Mouse (Mus musculus): ENCODE data around the gene Hsp90ab1. TPM values are rescaled to one million over a fixed set of nuclear protein-coding genes. Genes with fewer than 3 reads are reported as not detected.

Gene Hsp90ab1
- polyA plus RNA-seq, 1 experiment from 2014 or later = 1,763 TPM

GRCm38 (mm10) chr17:45584939-45585678 lies 12.0 kb upstream of the Hsp90ab1 start:
- peak; percentile 64 for ATAC-seq
- H3K4me2 ChIP-seq = peak overlapping the region; percentile 16; the same call in 1 of the 2 replicates
- H3K27ac ChIP-seq = peak overlapping the region; percentile 7
- H3K9me3 ChIP-seq (replicated peaks) = no peaks in the 10 kb centered on the region
- H3K4me3 ChIP-seq = no peak overlapping the region
- peaks cover 14% of the 10 kb centered on the region for H3K4me1 ChIP-seq
- H3K9ac ChIP-seq = peak overlapping the region; percentile 45
- no peaks in the 10 kb centered on the region for H3K27me3 ChIP-seq
- WGBS = 32% methylated on average over 14 of the region's 14 CpGs
- H3K36me3 ChIP-seq (ENCODE audit: poor library complexity, severe bottlenecking) = peaks cover 24% of the 10 kb centered on the region

GRCm38 (mm10) chr17:45584096-45584896 lies 11.2 kb upstream of the Hsp90ab1 start:
- Histone ChIP-seq H3K4me2 (peak overlapping the region; percentile 16; the same call in 1 of the 2 replicates), H3K27me3 (no peaks in the 10 kb centered on the region), H3K36me3 (ENCODE audit: poor library complexity, severe bottlenecking) (peaks cover 16% of the 10 kb centered on the region), H3K9ac (peak overlapping the region; percentile 45), H3K4me3 (no peak overlapping the region), H3K4me1 (peaks cover 14% of the 10 kb centered on the region), H3K27ac (peak overlapping the region; percentile 7), H3K9me3 (replicated peaks) (no peaks in the 10 kb centered on the region)
- WGBS = 38% methylated on average over 12 of the region's 12 CpGs
- ATAC-seq = peak; percentile 46

DNA sequence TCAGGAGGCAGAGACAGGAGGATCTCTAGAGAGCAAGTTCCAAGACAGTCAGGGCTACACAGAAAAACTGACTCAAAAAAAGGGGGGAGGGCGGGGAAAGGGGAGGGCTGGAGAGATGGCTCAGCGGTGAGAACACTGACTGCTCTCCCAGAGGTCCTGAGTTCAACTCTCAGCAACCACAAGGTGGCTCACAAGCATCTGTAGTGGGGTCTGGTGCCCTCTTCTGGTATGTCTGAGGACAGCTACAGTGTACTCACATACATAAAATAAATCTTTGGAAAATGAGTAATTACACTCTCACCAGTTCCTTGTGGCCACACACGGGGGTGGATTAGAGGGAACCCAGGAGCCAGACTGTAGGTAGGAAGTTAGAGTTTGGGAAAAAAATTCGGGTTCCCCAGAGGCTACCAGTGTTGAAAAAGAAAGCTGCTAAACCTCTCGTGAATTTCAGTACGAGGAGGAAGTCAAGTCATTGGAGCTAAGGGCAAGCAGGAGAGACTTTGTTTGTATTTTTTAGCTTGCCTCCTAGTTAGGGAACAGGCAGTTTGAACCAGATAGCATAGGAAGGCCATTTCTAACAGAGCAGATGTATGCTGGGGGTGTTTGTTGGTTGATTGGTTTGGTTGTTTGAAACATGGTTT lies 9.8 kb upstream of the Hsp90ab1 start:
- no peak overlapping the region for H3K4me2 ChIP-seq
- peaks cover 15% of the 10 kb centered on the region for H3K36me3 ChIP-seq (ENCODE audit: poor library complexity, severe bottlenecking)
- ATAC-seq = no peak
- H3K27me3 ChIP-seq = no peaks in the 10 kb centered on the region
- WGBS = 75% methylated on average over 6 of the region's 6 CpGs
- no peak overlapping the region for H3K9ac ChIP-seq
- peaks cover 14% of the 10 kb centered on the region for H3K4me1 ChIP-seq
- no peak overlapping the region for H3K4me3 ChIP-seq
- no peaks in the 10 kb centered on the region for H3K9me3 ChIP-seq (replicated peaks)
- H3K27ac ChIP-seq = no peak overlapping the region

DNA sequence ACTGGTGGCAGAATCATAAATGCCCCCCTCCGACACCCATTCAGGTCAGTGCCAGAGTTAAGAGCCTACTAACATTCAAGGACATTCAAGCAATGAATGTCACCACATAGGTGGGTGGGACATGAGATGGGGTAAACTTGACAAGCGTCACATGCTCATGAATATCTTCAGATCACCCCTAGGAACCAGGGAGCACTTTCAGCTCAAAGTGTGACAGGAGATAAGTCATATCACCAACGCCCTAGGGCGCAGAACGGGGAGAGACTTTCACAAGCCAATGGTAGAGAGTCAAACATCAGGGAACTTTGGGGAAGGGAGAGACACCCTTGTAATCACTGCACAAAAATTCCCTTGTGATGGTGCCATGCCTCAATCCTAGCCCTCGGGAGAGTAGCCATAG lies 9.1 kb upstream of the Hsp90ab1 start:
- Histone ChIP-seq H3K36me3 (ENCODE audit: poor library complexity, severe bottlenecking) (peaks cover 11% of the 10 kb centered on the region), H3K9ac (no peak overlapping the region), H3K9me3 (replicated peaks) (no peaks in the 10 kb centered on the region), H3K27me3 (no peaks in the 10 kb centered on the region), H3K4me3 (no peak overlapping the region), H3K4me1 (peaks cover 14% of the 10 kb centered on the region), H3K27ac (no peak overlapping the region), H3K4me2 (no peak overlapping the region)
- ATAC-seq = no peak
- 93% methylated on average over 6 of the region's 6 CpGs for WGBS

DNA sequence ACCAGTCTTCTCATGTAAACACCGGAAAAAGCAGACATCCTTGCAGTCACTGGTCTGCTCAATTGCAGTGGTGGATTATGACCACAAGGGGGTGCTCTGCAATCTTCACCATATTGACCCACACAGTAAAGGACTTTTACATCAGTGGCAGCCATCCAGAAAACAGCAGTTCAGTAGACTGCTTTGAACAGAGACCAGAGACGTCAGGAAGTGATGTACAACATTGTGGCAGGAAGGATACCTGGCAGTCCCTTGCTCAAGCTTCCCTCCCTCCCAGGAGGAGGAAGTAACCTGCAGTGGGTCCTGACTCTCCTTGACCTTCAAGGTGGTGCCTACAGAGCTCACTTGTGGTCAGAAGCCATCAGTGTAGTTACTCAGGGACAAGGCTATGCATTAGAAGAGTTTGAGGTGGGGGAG lies 8.5 kb upstream of the Hsp90ab1 start:
- 14% methylated on average over 2 of the region's 2 CpGs for WGBS
- Histone ChIP-seq H3K4me3 (no peak overlapping the region), H3K4me1 (peaks cover 14% of the 10 kb centered on the region), H3K9me3 (replicated peaks) (no peaks in the 10 kb centered on the region), H3K27me3 (no peaks in the 10 kb centered on the region), H3K36me3 (ENCODE audit: poor library complexity, severe bottlenecking) (peaks cover 5% of the 10 kb centered on the region), H3K4me2 (no peak overlapping the region), H3K9ac (no peak overlapping the region), H3K27ac (no peak overlapping the region)
- peak; percentile 36; the same call in 1 of the 2 replicates for ATAC-seq

DNA sequence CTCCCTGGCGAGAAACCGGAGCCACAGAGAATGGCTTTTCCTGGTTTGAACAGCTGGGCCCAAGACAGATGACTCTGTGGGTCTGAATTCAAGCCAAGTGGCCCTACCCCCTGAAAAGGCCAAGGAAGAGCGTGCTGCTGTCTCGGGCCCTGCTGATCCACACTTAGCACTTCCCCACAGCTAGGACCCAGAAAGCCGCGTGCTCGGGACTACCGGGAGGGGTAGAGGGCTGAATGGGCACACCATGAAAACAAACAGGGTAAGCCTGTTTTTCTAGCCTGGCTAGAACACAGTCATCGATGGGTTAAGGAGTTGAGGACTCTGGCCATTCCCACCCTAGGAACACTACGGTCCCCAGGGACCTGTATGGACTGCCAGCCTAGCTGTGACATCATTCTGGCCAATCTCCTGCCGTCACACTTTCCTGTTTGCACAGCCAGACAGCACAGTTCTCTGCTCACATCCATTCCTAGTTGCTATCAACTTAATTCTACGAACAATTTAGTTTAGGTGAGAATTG lies 7.9 kb upstream of the Hsp90ab1 start:
- Histone ChIP-seq H3K4me3 (no peak overlapping the region), H3K36me3 (ENCODE audit: poor library complexity, severe bottlenecking) (no peaks in the 10 kb centered on the region), H3K9me3 (replicated peaks) (no peaks in the 10 kb centered on the region), H3K4me2 (no peak overlapping the region), H3K27me3 (no peaks in the 10 kb centered on the region), H3K27ac (peak overlapping the region; percentile 14; the same call in 1 of the 2 replicates), H3K4me1 (peaks cover 14% of the 10 kb centered on the region), H3K9ac (0 out of 2 replicates have a peak overlapping the region, but pooled peaks have one; percentile 6)
- WGBS = 50% methylated on average over 12 of the region's 12 CpGs
- no peak for ATAC-seq

GRCm38 (mm10) chr17:45579554-45579953 lies 6.5 kb upstream of the Hsp90ab1 start:
- H3K27me3 ChIP-seq = no peaks in the 10 kb centered on the region
- H3K4me3 ChIP-seq = no peak overlapping the region
- WGBS = 88% methylated on average over 4 of the region's 4 CpGs
- no peak for ATAC-seq
- no peaks in the 10 kb centered on the region for H3K36me3 ChIP-seq (ENCODE audit: poor library complexity, severe bottlenecking)
- no peak overlapping the region for H3K9ac ChIP-seq
- H3K27ac ChIP-seq = no peak overlapping the region
- H3K4me1 ChIP-seq = peaks cover 17% of the 10 kb centered on the region
- no peak overlapping the region for H3K4me2 ChIP-seq
- H3K9me3 ChIP-seq (replicated peaks) = no peaks in the 10 kb centered on the region

- H3K36me3 ChIP-seq (ENCODE audit: poor library complexity, severe bottlenecking) = no peaks in the 10 kb centered on the region
- H3K27ac ChIP-seq = no peak overlapping the region
- H3K4me3 ChIP-seq = no peak overlapping the region
- H3K4me1 ChIP-seq = peaks cover 18% of the 10 kb centered on the region
- H3K27me3 ChIP-seq = no peaks in the 10 kb centered on the region
- no peak for ATAC-seq
- WGBS = 73% methylated on average over 7 of the region's 7 CpGs
- no peak overlapping the region for H3K4me2 ChIP-seq
- no peaks in the 10 kb centered on the region for H3K9me3 ChIP-seq (replicated peaks)
- no peak overlapping the region for H3K9ac ChIP-seq
These were observed 5.8 kb upstream of the Hsp90ab1 start for GRCm38 (mm10) chr17:45578843-45579242.

GRCm38 (mm10) chr17:45578242-45578641 lies 5.2 kb upstream of the Hsp90ab1 start:
- Histone ChIP-seq H3K4me2 (no peak overlapping the region), H3K27me3 (no peaks in the 10 kb centered on the region), H3K9ac (no peak overlapping the region), H3K36me3 (ENCODE audit: poor library complexity, severe bottlenecking) (no peaks in the 10 kb centered on the region), H3K9me3 (replicated peaks) (no peaks in the 10 kb centered on the region), H3K4me3 (no peak overlapping the region), H3K4me1 (peaks cover 18% of the 10 kb centered on the region), H3K27ac (no peak overlapping the region)
- ATAC-seq = no peak
- WGBS = 59% methylated on average over 5 of the region's 5 CpGs

DNA sequence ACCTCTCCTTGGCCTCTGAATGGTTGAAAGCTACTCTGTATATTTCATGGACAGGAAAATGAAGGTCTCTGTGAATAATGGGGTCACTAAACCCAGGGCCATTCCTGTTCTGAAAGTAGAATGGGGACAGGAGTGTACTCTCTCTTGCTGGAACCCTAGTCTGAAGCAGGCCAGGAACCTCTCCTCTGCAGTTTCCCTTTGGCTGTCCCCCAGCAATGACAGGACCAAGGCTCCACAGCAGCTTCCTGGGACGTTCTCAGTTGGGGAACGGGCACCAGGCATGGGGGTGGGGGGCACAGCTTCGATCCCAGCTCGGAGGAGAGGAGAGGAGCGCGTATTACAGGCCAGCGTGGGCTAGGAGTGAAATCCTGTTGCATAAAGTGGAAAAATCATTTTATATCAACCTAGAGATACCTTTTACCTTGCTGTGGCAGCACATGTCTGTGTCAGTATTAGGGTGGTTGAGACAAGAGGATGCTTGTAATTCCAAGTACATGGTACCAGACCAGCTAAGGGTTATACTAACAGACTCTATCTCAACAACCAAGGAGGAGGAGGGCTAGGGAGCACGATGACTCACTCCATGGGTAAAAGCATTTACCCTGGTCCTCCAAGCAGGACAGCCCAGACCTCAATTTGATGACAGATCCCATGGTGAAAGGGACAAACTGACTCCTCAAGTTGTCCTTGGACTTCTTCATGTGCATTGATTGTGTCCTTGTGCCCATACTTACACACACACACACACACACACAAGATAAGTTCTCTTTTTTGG lies 2.2 kb upstream of the Hsp90ab1 start:
- Histone ChIP-seq H3K9ac (no peak overlapping the region), H3K36me3 (ENCODE audit: poor library complexity, severe bottlenecking) (peaks cover 14% of the 10 kb centered on the region), H3K27ac (no peak overlapping the region), H3K4me1 (peaks cover 31% of the 10 kb centered on the region), H3K4me3 (no peak overlapping the region), H3K27me3 (no peaks in the 10 kb centered on the region), H3K4me2 (peak overlapping the region; percentile 91), H3K9me3 (replicated peaks) (no peaks in the 10 kb centered on the region)
- 91% methylated on average over 8 of the region's 8 CpGs for WGBS
- no peak for ATAC-seq

DNA sequence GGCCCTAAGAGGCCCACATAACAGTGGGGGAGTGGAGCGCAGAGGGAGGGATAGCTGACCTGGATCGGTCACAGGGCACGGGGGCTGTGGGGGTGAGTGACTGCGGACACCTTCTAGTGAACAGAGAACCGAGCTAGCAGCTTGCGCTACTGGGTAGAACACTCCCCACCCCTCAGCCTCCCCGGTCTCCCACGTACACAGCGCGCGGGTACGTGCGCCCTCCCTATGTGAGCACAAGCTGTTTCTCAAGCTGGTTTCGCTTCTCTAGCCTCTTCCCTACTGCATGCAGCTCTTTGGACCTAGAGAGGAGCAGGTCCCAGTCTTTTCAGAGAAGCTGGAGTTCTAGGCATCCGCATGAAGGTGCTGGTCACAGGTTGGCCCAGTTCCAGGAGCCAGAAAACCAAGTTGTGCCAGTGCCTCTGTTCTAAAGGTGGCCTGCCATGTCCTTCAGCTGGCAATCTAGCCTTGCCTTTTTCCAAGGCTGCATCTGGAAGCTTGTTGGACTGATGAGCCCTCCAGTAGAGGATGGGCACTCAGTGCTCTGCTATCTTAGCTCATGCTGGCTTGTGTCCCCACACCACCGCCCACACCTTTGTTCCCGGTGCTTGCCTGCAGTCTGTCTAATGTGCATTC lies 1.2 kb upstream of the Hsp90ab1 start:
- H3K27ac ChIP-seq = peak overlapping the region; percentile 99
- under 1% methylated on average over 13 of the region's 17 CpGs for WGBS

More for the DNA sequence above, 1.2 kb upstream of the Hsp90ab1 start:
- Histone ChIP-seq H3K4me1 (peaks cover 41% of the 10 kb centered on the region), H3K9ac (peak overlapping the region; percentile 99), H3K36me3 (ENCODE audit: poor library complexity, severe bottlenecking) (peaks cover 25% of the 10 kb centered on the region), H3K9me3 (replicated peaks) (no peaks in the 10 kb centered on the region), H3K4me2 (peak overlapping the region; percentile 91), H3K27me3 (no peaks in the 10 kb centered on the region), H3K4me3 (peak overlapping the region; percentile 99)
- peak; percentile 72 for ATAC-seq
